Mouse (Mus musculus) intestine, embryonic 16.5 days (tissue): ENCODE measurements at regions not wholly inside any gene's neighbourhood (a gene's known extent, or its start where the extent isn't known, plus 50 kb on each side); places are given as distances from the start of the nearest gene placed in this dataset.

Source experiments
- ATAC-seq: fragments of 200-750 bp; cut with Nextera tagmentation; 2 replicates; pipeline ENCODE4 v1.8.0; 2017; ENCODE audit warnings: moderate TSS enrichment, moderate library complexity
- H3K27ac ChIP-seq: fragments of 300-500 bp; sonication (generic); 2 replicates; pipeline ENCODE4 v1.5.1; 2014; ENCODE audit warnings: mild to moderate bottlenecking, low read length
- H3K27me3 ChIP-seq: fragments of 300-500 bp; sonication (generic); replicated peaks from 2 replicates; pipeline ENCODE4 v1.6.1; 2014; ENCODE audit warnings: low read length, control low read depth, mixed read lengths; ENCODE audit not compliant: control insufficient read depth, insufficient read depth
- H3K36me3 ChIP-seq: fragments of 300-500 bp; sonication (generic); 2 replicates; pipeline ENCODE4 v1.6.1; 2014; ENCODE audit warnings: low read length, control low read depth; ENCODE audit not compliant: control insufficient read depth, insufficient read depth
- H3K4me1 ChIP-seq: fragments of 300-500 bp; sonication (generic); 2 replicates; pipeline ENCODE4 v1.6.1; 2014; ENCODE audit warnings: low read length, control low read depth, mixed read lengths; ENCODE audit not compliant: control insufficient read depth, insufficient read depth
- H3K4me2 ChIP-seq: fragments of 300-500 bp; sonication (generic); 2 replicates; pipeline ENCODE4 v1.6.1; 2014; ENCODE audit warnings: low read depth, low read length, control low read depth
- H3K4me3 ChIP-seq: fragments of 300-500 bp; sonication (generic); 2 replicates; pipeline ENCODE4 v1.5.1; 2014; ENCODE audit warnings: mild to moderate bottlenecking, low read length
- H3K9ac ChIP-seq: fragments of 300-500 bp; sonication (generic); 2 replicates; pipeline ENCODE4 v1.6.1; 2014; ENCODE audit warnings: low read depth, low read length
- H3K9me3 ChIP-seq: fragments of 300-500 bp; sonication (generic); 2 replicates; pipeline ENCODE4 v1.6.1; 2016; ENCODE audit warnings: low read length, control low read depth; ENCODE audit not compliant: control insufficient read depth
- WGBS: fragments of 180-500 bp; shearing (Covaris S2); extraction: QIAGEN DNeasy Blood & Tissue Kit; methylation state at CpG from one replicate; pipeline ENCODE4 v1.1.7; 2014; 5-methylcytosine and 5-hydroxymethylcytosine counted together

DNA sequence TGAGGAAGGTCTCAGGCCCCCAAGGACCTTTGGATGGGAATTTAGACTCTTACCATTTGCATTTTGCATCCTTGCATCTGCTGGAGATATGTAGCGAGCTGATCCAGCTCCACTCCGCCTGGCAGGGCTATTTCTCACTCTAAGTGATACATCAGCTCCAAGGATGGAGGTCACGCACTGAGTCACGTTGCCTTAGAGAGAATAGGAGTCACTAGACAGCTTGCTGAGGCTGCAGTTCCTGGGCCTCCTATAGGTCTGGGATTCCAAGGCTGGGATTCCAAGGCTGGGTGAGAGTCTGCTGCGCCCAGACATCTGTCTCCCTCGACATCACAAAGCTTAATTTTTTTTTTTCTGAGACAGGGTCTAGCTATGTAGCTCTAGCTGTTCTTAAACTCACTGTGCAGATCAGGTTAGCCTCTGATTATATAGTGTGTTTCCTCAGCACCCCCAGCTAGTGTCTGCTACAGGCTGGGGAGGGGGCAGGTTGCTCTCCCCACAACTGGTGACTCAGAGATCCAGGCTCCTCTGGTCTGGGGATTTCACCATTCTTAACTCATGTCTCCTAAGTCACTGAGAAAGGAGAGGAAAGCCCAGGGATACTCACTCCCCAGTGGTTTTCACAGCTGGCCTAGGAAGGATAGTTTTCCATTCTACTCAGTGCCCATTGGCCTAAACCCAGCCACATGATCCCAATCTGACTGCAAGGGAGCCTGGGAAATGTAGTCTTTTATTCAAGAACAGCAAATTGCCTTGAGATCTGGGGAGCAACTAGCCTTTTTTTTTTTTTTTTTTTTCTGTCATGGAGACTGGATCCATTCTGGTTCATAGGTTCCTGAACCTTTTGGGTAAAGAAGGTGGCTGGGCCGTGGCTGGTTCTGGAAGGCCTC lies 76.4 kb upstream of the Grik3 start:
- no peak overlapping the region for H3K9ac ChIP-seq
- no peaks in the 10 kb centered on the region for H3K27me3 ChIP-seq
- no peak overlapping the region for H3K27ac ChIP-seq
- ATAC-seq = peak; percentile 36; the same call in 1 of the 2 replicates
- H3K9me3 ChIP-seq = no peaks in the 10 kb centered on the region
- no peaks in the 10 kb centered on the region for H3K36me3 ChIP-seq
- 67% methylated on average over 7 of the region's 7 CpGs for WGBS
- no peak overlapping the region for H3K4me2 ChIP-seq
- no peak overlapping the region for H3K4me3 ChIP-seq
- H3K4me1 ChIP-seq = no peaks in the 10 kb centered on the region

DNA sequence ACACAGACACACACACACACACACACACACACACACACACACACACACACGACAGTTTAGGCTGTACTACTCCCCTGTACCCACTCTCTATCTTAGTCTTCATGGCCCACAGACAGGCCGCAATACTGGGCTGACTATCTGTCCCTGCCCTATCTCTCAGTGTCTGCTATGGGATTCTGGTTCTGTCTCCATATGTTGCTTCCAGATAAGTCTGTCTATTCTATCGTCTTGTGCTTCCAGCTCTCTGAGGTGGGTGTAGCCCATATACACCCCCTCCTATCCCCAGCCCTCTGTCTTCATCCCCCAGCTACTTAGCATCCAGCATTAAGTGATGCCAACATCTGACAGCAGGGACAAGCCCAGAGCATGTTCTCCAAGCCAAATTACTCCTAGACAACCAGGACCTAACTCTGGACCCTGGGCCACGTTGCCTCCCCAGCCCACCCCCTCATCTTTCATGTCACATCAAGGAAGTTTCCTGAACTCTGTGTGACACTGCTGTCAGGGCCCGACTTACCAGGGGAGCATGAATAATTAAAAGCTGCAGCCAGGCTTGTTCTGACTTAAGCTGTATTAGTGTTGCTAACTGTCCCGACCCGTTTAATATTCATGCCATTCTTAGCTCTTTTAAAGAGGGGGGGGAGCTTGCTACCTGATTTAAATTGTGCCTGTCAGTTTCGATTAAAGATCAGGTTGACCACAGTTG lies 79.6 kb upstream of the Grik3 start:
- H3K27ac ChIP-seq = no peak overlapping the region
- H3K9ac ChIP-seq = no peak overlapping the region
- no peaks in the 10 kb centered on the region for H3K36me3 ChIP-seq
- ATAC-seq = no peak
- 54% methylated on average over 8 of the region's 8 CpGs for WGBS
- no peaks in the 10 kb centered on the region for H3K4me1 ChIP-seq
- no peaks in the 10 kb centered on the region for H3K27me3 ChIP-seq
- no peak overlapping the region for H3K4me3 ChIP-seq
- no peaks in the 10 kb centered on the region for H3K9me3 ChIP-seq
- H3K4me2 ChIP-seq = no peak overlapping the region

DNA sequence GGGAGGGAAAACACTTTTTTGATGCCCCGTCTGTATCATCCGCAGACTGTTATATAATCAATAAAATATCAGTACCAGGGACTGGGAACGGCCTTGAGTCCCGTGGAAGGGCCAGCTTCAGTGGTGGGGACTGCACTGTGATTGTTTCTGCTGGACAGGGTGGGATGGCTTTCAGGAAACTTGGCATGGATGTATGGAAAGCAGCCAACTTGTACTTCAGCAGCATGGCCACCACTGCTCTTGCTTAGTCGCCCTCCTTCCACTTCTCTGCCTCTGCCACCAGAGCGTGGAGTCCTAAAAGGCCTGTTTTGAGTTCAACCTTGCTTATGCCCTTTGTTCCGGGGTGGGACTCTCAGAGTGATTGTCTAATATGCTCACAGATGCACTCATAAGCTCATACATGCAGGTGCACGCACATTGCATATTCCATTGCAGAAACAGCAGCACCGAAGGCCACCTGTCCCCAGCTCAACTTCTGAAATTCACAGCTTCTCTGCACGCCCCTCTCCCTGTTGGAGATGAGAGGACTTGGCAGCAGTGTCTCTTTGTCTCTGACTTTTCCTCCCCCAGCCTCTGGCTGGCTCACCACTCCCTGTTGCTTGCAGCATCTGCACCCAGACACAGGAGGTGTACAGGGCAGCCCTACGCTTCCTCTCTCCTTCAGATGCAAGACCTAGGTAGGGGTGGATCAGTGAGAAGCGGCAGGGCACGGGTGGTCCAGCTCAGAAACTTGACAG lies 91.0 kb upstream of the Grik3 start:
- no peak for ATAC-seq
- no peak overlapping the region for H3K27ac ChIP-seq
- no peaks in the 10 kb centered on the region for H3K4me1 ChIP-seq
- H3K9ac ChIP-seq = no peak overlapping the region
- H3K27me3 ChIP-seq = no peaks in the 10 kb centered on the region
- no peaks in the 10 kb centered on the region for H3K36me3 ChIP-seq
- no peak overlapping the region for H3K4me3 ChIP-seq
- 70% methylated on average over 13 of the region's 13 CpGs for WGBS
- no peaks in the 10 kb centered on the region for H3K9me3 ChIP-seq
- H3K4me2 ChIP-seq = no peak overlapping the region

DNA sequence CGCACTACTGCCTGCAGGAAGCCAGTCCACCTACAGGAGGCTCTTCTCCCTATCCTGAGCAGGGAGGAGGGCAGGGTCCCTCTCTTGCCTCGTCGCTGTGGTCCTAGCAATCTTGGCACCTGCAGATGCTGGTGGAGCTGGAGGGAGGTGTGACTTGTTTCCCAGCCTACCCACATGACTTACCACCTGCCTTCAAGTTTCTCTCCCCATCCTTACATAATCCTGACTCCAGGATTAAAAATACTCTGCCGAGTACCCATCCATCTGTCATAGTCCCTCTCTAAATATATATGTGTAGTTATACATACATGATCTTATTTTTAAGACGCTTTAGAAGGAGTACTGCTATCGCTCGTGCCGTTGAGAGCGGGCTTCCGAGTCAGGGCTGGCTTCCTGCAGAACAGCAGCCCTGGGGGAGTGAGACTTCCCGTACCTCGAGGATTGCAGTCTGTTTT lies 93.5 kb upstream of the Grik3 start:
- Histone ChIP-seq H3K9me3 (no peaks in the 10 kb centered on the region), H3K36me3 (no peaks in the 10 kb centered on the region), H3K4me1 (no peaks in the 10 kb centered on the region), H3K4me2 (no peak overlapping the region), H3K27ac (no peak overlapping the region), H3K9ac (no peak overlapping the region), H3K4me3 (no peak overlapping the region), H3K27me3 (no peaks in the 10 kb centered on the region)
- no peak for ATAC-seq
- 62% methylated on average over 12 of the region's 12 CpGs for WGBS

DNA sequence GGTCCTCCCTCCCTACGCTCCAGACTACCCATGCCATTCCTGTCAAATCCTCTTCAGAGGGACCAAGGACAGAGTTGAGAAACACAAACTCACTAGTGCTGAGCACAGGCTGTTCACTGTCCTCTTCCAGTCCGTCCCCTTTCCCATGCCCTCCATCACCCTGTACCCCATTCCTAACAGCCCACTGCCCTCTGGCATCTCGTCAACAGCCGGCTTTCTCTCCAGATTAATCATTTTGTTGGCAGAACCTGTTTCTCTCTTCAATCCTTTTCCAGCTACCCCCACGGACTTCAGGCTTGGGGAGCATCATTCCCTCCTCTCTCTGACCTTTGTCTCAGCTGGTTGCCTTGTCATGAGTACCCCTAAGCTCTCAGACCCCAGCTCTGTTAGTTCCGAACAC lies 99.2 kb upstream of the Grik3 start:
- Histone ChIP-seq H3K27me3 (no peaks in the 10 kb centered on the region), H3K27ac (no peak overlapping the region), H3K36me3 (no peaks in the 10 kb centered on the region), H3K9ac (no peak overlapping the region), H3K4me2 (no peak overlapping the region), H3K4me1 (no peaks in the 10 kb centered on the region), H3K9me3 (no peaks in the 10 kb centered on the region), H3K4me3 (no peak overlapping the region)
- no peak for ATAC-seq
- WGBS = 62% methylated on average over 6 of the region's 6 CpGs

DNA sequence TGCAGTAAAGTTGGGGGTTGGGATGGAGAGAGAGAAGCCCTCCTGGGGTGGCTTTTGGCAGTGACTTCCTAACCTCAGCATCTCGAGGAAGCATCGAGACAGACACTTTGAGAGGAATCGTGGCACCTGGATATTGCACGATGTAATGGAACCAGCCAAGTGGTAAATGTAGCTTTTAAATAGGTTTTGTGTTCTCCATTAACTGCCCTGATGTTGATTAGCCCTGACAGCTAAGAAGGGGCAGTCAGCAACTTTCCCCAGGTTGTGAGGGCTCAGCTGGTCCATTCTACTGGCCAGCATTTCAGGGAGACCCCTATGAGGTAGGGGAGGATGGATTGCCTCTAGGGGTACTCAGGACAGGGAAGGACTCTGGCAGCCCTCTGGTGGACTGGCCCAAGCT lies 104.7 kb upstream of the Grik3 start:
- Histone ChIP-seq H3K27ac (no peak overlapping the region), H3K4me3 (no peak overlapping the region), H3K9ac (no peak overlapping the region), H3K4me2 (no peak overlapping the region), H3K9me3 (no peaks in the 10 kb centered on the region), H3K4me1 (no peaks in the 10 kb centered on the region), H3K27me3 (no peaks in the 10 kb centered on the region), H3K36me3 (no peaks in the 10 kb centered on the region)
- WGBS = 72% methylated on average over 4 of the region's 4 CpGs
- no peak for ATAC-seq

DNA sequence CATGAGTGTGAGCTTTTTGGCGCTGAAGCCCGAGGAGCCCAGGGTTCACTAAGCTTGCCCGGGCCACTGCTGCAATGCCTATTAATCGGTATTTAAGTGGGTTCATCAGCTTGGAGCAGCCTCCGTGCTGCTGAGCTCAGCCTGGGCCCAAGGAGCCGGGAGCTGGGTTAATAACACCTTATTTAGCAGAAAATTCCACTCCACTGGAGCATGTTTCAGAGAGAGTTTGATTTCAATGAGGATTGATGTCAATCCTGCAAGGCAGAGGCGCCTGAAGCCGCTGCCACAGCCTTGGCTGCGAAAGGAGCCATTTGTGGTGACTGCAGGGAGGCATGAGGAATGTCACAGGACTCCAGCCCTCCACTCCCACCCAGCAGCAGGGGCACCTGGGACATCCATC lies 126.5 kb upstream of the Grik3 start:
- Histone ChIP-seq H3K4me2 (no peak overlapping the region), H3K4me1 (no peaks in the 10 kb centered on the region), H3K36me3 (no peaks in the 10 kb centered on the region), H3K27ac (no peak overlapping the region), H3K9me3 (no peaks in the 10 kb centered on the region), H3K27me3 (no peaks in the 10 kb centered on the region), H3K4me3 (no peak overlapping the region), H3K9ac (no peak overlapping the region)
- ATAC-seq = no peak
- WGBS = 62% methylated on average over 9 of the region's 9 CpGs

DNA sequence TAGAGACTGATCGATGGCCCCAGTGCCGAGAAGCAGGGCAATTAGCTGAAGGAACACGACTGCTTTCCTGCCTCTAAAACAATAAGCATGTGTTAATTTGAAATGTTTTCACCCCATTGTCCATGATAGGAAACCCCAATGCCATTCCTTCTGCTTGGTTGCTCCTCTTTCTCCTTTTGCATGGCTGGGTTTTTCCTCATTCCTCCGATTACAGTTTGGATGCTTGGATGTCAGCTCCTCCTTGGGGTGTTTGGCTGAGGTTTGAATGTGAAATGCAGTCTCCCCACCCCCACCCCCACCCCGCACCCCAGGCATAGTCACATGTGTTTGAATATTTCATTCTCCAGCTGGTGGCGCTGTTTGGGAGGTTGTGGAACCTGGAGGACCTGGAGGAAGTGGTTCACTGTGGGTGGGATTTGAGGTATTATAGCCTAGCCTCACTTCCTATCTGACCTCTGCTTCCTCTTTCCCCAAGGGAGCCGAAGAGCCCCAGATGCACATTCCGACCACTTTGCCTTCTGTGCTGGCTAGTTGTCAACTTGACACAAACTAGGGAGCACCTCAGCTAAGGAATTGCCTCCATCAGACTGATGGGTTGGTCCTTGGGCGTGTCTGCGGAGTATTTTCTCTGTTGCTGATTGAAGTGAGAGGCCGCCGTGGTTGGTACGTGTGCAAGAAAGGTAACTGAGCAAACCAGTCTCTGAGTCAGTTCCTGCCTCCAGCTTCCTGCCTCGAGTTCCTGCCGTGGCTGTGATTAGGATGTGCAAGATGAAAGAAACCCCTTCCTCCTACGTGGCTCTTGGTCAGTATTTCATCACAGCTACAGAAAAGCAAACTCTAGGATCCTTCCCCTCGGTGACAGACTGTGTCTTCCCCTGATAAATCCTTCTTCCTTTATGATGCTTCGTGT lies 128.6 kb upstream of the Grik3 start:
- Histone ChIP-seq H3K9ac (no peak overlapping the region), H3K4me3 (no peak overlapping the region), H3K27me3 (no peaks in the 10 kb centered on the region), H3K4me2 (no peak overlapping the region), H3K9me3 (no peaks in the 10 kb centered on the region), H3K36me3 (no peaks in the 10 kb centered on the region), H3K4me1 (no peaks in the 10 kb centered on the region), H3K27ac (no peak overlapping the region)
- WGBS = 68% methylated on average over 18 of the region's 18 CpGs
- ATAC-seq = no peak
